Mouse (Mus musculus) myocyte (in vitro differentiated cells): Measurements from ENCODE around the gene Pfn4.
"Not testable (repeated sequence)": the region's sequence is repeated elsewhere in the genome, so short reads cannot be mapped to it uniquely, and the experiment has no call there.

Source experiments
- E2F4 ChIP-seq: IDR thresholded peaks from one replicate; pipeline ENCODE4 v1.6.1; 2011; ENCODE audit warnings: mild to moderate bottlenecking, control low read depth, moderate library complexity; ENCODE audit not compliant: insufficient read depth
- MYOG ChIP-seq, 3 experiments: IDR thresholded peaks; one replicate each; pipeline ENCODE4 v1.6.1; 2011; ENCODE audit warnings: control low read depth in 2 of 3, low read depth in 2 of 3, mild to moderate bottlenecking in 2 of 3; ENCODE audit not compliant: insufficient read length in 2 of 3, control insufficient read depth in 1 of 3, insufficient read depth in 1 of 3
- POLR2A ChIP-seq: IDR thresholded peaks from one replicate; pipeline ENCODE4 v1.6.1; 2011; ENCODE audit warnings: low read depth, mild to moderate bottlenecking, control low read depth, moderate library complexity; ENCODE audit not compliant: insufficient read length
- POLR2AphosphoS2 ChIP-seq: IDR thresholded peaks from one replicate; pipeline ENCODE4 v1.6.1; 2011; ENCODE audit warnings: low read depth, control low read depth; ENCODE audit not compliant: insufficient read length
- SRF ChIP-seq: IDR thresholded peaks from one replicate; pipeline ENCODE4 v1.6.1; 2011; ENCODE audit warnings: low read depth; ENCODE audit not compliant: control insufficient read depth, insufficient read length

GRCm38 (mm10) chr12:4788128-4788527 lies 19.3 kb downstream of the Pfn4 start:
- TF ChIP-seq POLR2A; E2F4; POLR2AphosphoS2; SRF; MYOG (IDR thresholded peaks at IDR 0.05; ENCODE audit: control insufficient read depth in 1 of 3, insufficient read depth in 1 of 3, insufficient read length in 2 of 3, low read depth in 2 of 3): not testable (repeated sequence)
